Mouse (Mus musculus) spleen, postnatal 10 days (tissue): ENCODE measurements around the gene Prdm10.

Experiments used
- DNase-seq, 2 experiments: peaks; one replicate each; pipeline ENCODE4 v3.0.0; 2021 to 2022; ENCODE audit warnings: low spot score in 2 of 2

The Prdm10 gene

DNA sequence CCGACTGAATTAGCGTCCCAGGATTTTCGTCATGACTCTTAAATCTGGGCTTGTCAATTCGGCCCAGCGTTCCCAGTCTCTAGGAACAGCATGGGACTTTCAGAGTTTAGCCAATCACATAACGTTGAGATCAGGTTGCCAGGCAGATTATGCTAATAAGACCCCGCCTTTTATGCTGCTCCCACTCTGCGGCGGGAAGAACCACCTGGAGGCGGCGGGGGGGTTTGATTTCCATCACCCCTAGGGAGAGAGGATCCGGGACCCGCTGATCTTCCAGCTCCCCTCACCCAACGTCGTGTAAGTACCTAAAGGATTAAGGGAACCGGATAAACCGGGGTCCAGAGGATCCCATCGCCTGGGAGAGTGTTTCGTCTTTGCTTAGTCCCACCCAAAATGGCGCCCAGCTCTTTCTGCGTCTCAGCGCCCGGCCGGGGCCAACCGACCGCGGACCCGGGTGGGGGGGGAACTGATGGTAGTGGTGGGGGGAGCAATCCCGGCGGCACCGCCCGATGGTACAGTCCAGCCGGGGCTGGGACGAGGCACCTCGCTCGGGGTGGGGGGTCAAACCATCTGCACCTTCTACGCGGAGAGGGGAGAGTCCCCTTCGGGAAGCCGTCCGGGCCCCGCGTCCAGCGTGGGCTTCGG lies at the start of gene Prdm10:
Prdm10 (plus strand) TSS at position 173 of the 645 bp plus-strand sequence.
- DNase-seq = peak; percentile 95 to 96

DNA sequence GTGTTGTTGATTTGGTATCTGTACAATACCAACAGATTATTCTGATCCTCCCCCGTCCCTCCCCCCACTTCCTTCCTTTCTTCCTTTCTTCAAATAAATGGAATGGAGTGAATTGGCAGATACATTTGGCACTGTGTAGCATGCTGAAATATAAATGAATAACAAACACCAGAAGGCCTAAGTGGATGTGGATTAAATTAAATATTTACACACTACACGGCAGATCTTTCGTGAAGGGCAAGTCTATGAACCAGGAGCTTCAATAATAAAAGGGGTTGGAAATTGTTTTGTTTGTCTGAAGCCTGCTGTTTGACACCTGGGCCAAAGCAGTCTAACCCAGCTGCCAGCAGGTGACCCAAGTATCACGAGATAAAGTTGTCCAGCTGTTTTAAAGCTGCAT lies 45.3 kb upstream of the Prdm10 start:
- no peak for DNase-seq

DNA sequence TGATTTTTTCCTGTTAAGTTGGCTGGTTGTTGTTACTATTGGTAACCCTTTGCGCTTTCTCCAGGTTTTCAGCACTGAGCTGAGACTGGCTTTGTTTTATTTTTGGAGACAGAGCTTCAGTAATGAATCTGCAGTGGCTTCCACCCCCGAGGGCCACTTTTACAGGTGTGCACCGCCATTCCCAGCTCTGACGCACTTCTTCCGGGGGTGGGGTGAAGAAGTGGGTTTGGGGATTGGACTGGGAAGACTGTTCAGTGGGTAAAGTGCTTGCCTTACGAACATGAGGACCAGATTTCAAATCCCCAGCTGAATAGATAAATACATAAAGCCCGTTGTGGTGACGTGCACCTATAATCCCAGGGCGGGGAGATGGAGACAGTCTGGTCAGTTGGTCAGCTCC lies 44.8 kb upstream of the Prdm10 start:
- DNase-seq = no peak

DNA sequence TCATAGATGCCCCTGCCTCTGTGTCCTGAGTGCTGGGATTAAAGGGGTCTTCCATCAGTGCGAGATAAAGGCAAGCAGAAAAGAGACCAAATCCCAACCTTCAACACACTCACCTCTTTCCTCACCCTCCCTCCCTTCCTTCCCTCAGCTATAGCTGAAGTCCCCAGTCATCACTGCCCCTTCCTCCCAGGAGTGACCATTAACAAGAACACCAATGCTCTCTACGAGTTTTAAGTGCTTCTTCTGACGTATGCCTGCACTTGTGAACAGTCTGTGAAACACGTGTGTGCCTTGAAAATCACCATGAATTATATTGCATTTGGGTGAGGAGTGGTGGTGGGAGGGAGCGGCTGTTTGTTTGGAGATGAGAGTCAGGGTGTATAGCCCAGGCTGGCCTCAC lies 44.3 kb upstream of the Prdm10 start:
- DNase-seq = no peak

DNA sequence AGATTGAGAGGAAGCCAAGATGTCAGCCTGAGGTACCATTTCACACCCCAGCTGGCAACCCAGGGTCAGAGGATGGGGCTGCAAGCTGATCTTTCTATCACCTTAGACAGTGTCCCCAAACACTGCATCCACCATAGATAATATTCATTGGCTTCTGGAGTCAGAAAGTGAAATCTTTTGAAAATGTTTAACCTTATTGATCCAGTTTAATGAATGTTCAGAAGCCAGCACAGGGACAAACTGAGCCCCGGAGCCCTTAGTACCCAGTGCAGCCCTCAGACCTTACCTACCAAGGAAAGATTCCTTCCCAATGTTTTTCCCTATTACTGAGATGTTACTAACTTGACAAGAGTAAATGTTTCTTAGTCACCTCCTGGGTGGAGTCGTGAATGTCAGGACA lies 41.8 kb upstream of the Prdm10 start:
- no peak for DNase-seq

DNA sequence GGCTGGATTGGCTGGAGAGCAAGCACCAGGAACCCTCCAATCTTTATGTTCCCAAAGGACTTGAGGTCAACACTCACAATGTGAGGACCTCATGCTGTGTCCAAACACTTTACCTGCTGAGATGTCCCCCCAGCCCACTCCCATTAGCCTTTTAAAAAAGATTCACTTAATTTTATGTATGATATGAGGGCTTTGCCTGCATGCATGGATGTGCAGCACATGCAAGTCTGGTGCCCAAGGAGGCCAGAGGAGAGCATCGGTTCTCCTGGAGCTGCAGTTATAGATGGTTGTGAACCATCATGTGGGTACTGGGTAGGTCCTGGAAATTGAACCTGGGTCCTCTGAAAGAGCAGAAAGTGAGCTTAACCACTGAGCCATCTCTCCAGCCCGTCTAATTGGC lies 40.8 kb upstream of the Prdm10 start:
- no peak for DNase-seq

DNA sequence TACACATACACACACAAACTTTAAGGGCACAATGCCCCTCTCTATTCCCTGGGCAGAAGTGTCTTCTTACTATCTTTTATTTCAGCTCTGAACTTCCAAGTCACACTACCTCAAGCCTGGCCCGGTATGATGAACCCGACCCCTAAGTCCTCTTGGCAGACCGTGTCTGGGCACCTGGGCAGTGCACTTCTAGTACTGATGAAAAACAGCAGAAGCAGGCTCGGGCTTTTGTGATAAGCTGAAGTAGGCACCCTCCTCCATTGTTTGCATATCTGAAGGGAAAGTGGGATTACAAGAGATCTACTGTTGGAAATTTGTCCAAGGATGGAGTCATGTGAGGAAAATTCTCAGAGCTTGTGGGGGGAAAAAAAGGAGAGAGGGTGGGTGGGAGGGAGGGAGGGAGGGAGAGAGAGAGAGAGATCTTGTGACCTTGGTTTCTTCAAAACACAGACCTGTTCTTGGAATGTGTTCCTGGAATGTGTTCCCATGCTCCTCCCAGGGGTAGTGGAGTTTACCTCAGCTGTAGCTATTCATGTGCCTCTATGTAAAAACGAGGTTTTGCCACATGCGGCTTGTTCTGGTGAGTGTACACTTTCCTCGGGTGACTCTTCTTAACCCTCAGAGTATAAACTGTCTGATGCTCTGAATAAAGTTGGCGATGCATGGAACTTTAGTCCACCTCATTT lies 39.7 kb upstream of the Prdm10 start:
- DNase-seq = no peak

DNA sequence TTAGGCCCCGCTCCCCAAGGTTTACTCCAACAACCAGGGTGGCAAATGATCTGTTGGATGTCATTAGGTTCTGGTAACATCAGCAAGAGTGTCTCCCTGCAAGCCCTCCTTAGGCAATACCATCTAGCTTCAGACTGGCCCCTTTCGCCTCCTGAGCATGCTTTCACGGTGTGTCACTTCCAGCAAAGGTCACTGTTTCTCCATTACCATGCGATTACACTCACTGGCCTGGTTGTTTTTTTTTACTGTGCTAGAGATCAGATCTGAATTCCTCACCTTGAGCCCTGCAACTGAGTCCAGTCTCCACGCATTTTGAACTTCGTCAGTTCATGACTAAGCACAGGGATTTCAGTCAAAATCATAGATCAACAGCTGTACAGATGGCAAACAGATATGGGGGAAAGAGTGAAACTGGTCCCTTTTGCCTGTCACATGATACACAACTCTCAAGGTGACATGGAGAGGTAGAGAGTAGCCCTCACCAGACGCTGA lies 39.1 kb upstream of the Prdm10 start:
- no peak for DNase-seq

DNA sequence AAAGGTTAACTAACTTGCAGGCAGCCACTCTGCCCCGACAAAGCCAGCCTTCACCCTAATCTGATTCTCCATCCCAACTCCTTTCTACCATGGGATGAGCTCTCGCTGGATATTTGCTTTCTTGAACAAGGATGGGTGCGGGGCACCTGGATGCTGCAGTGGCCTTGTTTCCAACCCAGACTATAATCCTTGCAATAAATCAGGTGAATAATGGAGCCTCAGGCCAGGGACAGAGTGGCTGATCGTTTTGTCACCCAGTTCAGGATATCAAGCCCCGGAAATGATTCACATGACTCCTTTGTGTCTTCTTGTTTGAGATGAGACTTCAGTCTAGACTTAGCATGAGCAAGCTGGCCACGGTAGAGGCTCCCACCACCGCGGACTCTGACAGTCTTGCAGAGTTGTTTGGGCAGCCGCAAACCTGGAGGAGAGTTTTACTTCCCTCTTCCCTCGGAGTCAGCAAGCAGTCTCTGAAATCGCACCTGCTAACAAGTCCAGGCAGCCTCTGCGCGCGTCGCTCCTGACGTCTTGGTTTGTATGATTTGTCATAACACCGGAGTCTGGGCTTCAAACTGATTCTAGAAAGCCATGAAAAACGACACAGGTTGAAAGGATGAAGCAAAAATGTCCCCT lies 36.9 kb upstream of the Prdm10 start:
- DNase-seq = peak in 1 of 2 experiments; percentile 48

DNA sequence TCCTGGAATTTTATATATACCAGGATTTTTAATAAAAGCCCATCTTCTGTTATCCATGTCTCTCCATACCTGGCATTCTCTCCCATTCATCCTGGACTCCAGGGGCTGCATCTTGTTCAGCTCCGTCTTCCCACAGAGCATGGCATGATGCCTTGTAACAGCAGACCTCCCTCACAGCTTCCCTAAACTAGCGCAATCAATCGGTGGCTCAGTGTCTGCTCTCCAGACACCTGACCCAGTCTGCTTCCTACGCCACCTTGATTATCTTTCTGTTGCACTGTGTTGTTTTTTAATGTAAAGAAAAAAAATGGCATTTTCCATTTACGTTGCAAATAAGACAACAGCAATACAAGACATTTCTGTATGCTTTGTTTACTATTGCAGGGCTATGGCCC lies 36.4 kb upstream of the Prdm10 start:
- no peak for DNase-seq

DNA sequence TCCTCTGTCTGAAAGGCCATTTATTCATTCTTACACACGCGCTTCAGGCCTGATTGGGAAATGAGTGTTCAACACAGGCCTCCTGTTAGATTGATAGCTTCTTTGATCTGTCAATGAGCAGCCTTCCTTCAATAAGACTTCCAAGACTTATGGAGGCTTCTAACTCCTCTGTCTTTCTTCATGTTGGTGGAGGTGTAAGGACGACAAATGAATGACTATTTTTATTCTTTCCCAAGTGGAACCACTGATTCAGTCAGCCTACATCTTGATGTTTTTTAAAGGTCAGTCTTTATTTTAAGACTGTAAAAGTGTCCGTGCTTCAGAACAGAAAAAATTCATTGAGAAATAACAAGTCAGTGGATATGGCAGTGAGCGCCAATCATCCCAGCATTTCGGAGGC lies 35.3 kb upstream of the Prdm10 start:
- DNase-seq = no peak

DNA sequence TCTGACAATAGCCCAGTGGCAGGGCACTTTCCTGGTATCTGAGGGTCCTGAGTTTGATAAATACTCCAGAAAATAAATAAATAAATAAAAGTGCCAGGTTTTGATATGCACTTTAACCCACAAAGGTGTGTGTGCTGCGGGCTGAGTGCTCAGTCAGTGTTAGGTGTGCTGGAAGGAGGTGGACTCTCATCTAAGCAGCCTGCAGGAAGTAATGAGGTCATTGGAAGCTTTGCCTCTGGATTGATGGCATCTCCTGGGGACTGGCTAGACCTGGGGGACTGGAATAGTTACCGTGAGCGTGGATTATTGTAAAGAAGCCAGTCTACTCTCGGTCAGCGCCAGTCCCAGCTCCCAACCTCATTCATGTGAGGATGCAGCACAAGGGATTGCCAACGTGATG lies 33.9 kb upstream of the Prdm10 start:
- no peak for DNase-seq

DNA sequence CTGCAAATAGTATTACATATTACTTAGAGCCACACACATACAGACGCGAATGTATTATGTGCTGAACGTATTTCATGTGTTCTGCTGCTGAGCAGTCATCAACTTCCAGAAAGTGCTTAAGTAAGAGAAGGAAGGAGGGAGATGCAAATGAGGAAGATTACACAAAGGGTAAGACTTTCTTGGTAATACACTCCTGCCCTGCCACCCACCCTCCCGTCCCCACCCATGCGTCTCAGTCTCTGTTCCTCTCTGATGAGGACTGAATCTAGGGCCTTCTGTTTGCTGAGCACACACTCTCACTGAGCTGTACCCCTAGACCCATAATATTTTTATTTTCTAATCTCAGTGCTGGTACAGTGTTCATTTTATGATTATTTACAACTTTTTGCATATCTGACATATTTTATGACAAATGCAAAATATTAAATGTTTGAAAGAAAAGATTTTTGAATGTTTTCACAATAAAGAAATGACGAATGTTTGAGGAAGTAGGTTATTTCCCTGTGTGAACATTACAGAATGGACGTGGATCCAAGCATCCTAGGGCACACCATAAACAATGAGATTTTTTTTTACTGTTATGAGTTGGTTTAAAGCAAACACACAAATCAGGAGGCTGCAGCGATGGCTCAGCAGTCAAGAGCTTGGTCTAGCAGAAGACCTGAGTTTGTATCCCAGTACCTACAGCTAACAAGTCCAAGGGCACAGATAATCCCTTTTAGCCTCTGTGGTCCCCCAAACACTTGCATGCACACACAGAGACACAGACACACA lies 32.7 kb upstream of the Prdm10 start:
- DNase-seq = no peak

DNA sequence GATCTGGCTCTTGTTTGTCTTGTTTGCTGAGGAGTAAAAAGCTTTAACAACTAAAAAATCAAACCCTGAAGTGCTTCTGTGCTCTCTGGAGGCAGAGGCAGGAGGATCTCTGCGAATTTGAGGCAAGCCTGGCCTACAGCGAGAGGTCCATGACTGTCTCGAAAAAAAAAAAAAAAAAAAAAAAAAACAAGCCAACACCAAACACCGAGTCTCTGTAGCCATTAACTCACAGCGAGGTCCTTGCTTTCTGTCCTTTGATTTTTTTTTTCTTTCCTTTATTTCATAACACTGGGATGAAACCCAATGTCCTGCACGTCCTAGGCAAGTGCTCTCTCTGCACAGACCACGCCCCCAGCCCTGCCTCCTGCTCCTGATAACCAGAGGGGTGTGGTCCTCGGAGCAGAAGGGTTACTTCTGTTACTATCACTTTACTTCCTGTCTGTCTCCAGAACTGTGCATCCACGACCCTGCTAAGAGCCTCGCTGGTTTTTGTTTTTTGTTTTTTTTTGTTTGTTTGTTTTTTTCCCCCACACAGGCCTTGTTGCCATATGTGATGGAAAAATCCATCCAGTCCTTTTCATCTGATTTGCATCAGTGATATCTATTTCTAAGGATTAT lies 28.0 kb upstream of the Prdm10 start:
- peak; percentile 77 to 93 for DNase-seq

DNA sequence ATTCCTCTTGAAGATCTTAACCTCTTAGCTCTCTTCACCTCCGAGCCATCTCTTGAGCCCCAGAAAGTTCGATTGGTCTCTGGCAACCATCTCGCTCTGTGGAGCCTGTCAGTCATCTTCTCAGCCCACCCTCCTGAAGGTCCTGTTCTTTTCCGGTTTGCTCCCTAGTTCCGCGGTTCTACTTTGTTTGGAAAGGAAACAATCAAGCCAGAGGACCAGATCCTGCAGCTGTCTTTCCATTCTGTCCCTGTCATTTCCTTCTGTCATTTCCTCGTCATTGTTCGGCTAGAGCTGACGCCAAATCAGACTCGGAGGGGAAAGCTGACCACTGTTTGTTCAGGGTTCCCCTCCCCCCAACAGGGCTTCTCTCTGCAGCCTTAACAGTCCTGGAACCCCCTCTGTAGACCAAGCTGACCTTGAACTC lies 27.0 kb upstream of the Prdm10 start:
- peak; percentile 42 to 68 for DNase-seq

DNA sequence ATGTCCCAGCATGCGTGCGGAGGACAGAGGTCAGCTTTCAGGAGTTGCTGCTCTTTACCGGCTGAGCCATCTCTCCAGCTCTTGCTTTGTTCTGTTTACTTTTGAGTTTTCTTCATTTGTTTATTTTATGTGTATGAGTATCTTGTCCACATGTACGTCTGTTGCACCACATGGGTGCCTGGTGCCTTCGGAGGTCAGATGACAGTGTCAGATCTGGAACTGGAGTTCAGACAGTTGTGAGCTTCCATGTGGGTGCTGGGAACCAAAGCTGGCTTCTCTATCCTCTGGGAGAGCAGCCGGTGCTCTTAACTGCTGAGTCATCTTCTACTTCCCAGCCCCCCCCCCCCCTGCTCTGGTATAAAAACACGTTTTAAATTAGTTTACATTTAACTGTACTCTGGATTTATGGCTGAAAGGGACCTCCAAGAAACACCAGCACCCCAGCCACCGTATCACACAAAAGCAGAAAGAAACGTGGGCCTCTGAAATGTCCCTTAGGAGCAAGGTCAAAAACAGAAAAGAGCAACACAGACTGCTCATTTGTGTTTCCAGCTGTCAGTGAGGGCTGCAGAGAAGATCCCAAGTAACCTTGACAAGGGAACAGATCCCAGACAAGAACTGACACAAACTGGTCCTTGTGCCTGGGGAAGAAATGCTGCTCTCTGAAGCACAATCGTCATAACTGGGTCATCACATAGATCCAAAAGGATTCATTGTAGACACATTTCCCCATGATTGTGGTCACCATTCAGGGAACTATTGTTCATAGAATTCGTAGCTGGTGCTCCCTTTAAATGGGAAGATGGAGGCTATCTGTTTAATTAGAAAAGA lies 26.3 kb upstream of the Prdm10 start:
- DNase-seq = peak; percentile 44 to 59

DNA sequence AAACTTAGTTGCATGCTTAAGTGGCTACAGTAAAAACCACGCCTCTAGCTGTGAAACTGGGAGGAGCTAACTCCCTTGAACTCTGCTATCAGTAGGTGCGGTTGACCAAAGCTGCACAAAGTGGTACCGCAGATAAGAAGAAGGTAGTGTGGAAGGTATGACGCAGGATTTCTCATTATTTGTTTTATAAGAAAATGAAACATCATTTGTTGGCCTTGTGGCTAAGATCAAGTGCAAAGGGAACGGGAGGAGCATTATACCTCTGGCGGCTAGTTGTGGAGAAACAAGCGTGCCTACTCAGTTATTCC lies 25.7 kb upstream of the Prdm10 start:
- DNase-seq = peak; percentile 43 to 77

DNA sequence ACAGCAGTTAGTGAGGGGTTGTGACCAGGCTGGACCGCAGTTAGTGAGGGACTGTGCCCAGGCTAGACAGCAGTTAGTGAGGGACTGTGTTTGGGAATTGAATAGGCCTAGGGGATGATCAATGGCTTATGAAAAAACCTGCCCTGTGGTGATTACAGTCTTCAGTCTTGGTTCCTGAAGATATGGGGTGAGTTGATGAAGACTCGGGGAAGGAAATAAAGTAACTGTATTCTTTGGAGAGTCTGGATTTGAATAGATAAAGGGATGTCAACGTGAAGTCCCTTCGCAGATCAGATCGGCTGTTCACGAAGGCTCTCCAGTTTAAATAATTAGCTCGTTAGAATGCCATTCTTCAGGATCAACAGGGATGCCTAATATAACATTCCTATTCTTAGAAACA lies 24.4 kb upstream of the Prdm10 start:
- DNase-seq = peak in 1 of 2 experiments; percentile 29

DNA sequence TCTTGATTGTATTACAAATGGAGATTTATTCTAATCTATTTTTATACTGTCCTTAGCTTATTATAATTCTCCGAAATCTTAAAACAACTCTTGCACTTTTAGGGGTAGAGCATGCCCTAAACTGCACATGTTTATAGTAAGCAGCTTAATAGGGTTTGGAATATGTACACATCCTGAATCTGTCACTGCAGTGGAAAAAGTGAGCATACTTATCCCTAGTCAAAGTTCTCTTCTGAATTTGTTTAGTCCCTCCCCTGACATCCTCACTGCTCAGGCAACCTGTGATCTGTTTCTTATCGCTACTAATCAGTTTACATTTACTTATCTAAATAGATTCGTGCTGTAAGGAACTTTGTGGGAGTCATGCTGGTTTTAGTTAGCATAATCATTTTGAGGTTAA lies 22.1 kb upstream of the Prdm10 start:
- no peak for DNase-seq

DNA sequence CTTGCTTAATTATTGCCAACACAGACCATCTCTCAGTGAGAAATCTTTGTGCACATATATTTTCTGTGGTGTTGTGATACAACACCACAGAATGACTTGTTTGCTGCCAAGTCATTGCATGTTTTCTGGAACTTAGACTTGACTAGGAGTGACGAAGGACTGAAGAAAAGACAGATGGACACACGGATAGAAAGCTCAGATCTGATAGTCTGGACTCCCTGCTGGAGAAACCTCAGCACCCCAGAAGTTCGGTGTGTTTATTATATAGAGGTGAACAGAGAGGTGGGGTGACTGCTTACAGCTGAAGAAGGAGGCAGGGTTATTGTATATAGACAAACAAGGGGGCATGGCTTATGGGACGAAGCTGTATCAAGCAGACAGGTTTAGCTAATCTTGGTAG lies 20.1 kb upstream of the Prdm10 start:
- no peak for DNase-seq
